Mouse (Mus musculus): ENCODE measurements at regions not wholly inside any gene's neighbourhood (a gene's known extent, or its start where the extent isn't known, plus 50 kb on each side); places are given as distances from the start of the nearest gene placed in this dataset.
A peak's percentile ranks its signal among the peaks of the same experiment; 100 is the strongest.

GRCm38 (mm10) chr4:71539200-71539599, 218.6 kb downstream of the Gm11232 start:
- H3K4me1 ChIP-seq (ENCODE audit: insufficient read depth): no peaks in the 10 kb centered on the region

GRCm38 (mm10) chr4:71537971-71538370, 219.8 kb downstream of the Gm11232 start:
- Histone ChIP-seq H3K27me3 (ENCODE audit: insufficient read depth, low read length) (no peaks in the 10 kb centered on the region), H3K9me3 (ENCODE audit: low read depth, low read length) (no peaks in the 10 kb centered on the region), H3K27ac (ENCODE audit: low read depth) (no peak overlapping the region), H3K4me2 (no peak overlapping the region), H3K4me3 (ENCODE audit: low read depth, low read length) (no peak overlapping the region), H3K4me1 (ENCODE audit: insufficient read depth) (no peaks in the 10 kb centered on the region), H3K9ac (no peak overlapping the region), H3K36me3 (ENCODE audit: insufficient read depth) (no peaks in the 10 kb centered on the region)
- no peak for TF ChIP-seq CTCF (IDR thresholded peaks at IDR 0.05; ENCODE audit: low read depth)
- 42% methylated on average over 2 of the region's 2 CpGs for WGBS
- ATAC-seq (ENCODE audit: insufficient read depth): no peak
- DNase-seq: no peak

More at GRCm38 (mm10) chr4:71539200-71539599, 218.6 kb downstream of the Gm11232 start:
- Histone ChIP-seq H3K9ac (no peak overlapping the region), H3K4me2 (no peak overlapping the region), H3K4me3 (ENCODE audit: low read depth, low read length) (no peak overlapping the region), H3K27ac (ENCODE audit: low read depth) (no peak overlapping the region), H3K36me3 (ENCODE audit: insufficient read depth) (no peaks in the 10 kb centered on the region), H3K27me3 (ENCODE audit: insufficient read depth, low read length) (no peaks in the 10 kb centered on the region), H3K9me3 (ENCODE audit: low read depth, low read length) (no peaks in the 10 kb centered on the region)
- no peak for TF ChIP-seq CTCF (IDR thresholded peaks at IDR 0.05; ENCODE audit: low read depth)
- ATAC-seq (ENCODE audit: insufficient read depth): no peak
- no peak for DNase-seq

GRCm38 (mm10) chr4:71524255-71524970, 233.4 kb downstream of the Gm11232 start:
- Histone ChIP-seq H3K9me3 (ENCODE audit: low read depth, low read length) (no peaks in the 10 kb centered on the region), H3K27ac (ENCODE audit: low read depth) (no peak overlapping the region), H3K9ac (no peak overlapping the region), H3K27me3 (ENCODE audit: insufficient read depth, low read length) (no peaks in the 10 kb centered on the region), H3K4me2 (no peak overlapping the region), H3K4me1 (ENCODE audit: insufficient read depth) (0 out of 2 replicates have a peak, but pooled peaks cover 4% of the 10 kb centered on the region), H3K36me3 (ENCODE audit: insufficient read depth) (no peaks in the 10 kb centered on the region), H3K4me3 (ENCODE audit: low read depth, low read length) (no peak overlapping the region)
- TF ChIP-seq CTCF (IDR thresholded peaks at IDR 0.05; ENCODE audit: low read depth): no peak
- peak; percentile 65 for DNase-seq
- peak; percentile 63 for ATAC-seq (ENCODE audit: insufficient read depth)
- WGBS: 28% methylated on average over 4 of the region's 4 CpGs

- TF ChIP-seq CTCF (IDR thresholded peaks at IDR 0.05; ENCODE audit: low read depth): no peak
- H3K9me3 ChIP-seq (ENCODE audit: low read depth, low read length): no peaks in the 10 kb centered on the region
- 0 out of 2 replicates have a peak, but pooled peaks cover 4% of the 10 kb centered on the region for H3K4me1 ChIP-seq (ENCODE audit: insufficient read depth)
- H3K27me3 ChIP-seq (ENCODE audit: insufficient read depth, low read length): no peaks in the 10 kb centered on the region
- DNase-seq (no peak), ATAC-seq (ENCODE audit: insufficient read depth) (no peak)
- H3K27ac ChIP-seq (ENCODE audit: low read depth): no peak overlapping the region
- H3K4me2 ChIP-seq: no peak overlapping the region
- no peak overlapping the region for H3K9ac ChIP-seq
- no peaks in the 10 kb centered on the region for H3K36me3 ChIP-seq (ENCODE audit: insufficient read depth)
- no peak overlapping the region for H3K4me3 ChIP-seq (ENCODE audit: low read depth, low read length)
Measured at GRCm38 (mm10) chr4:71520751-71521150, 237.0 kb downstream of the Gm11232 start.

- DNase-seq: no peak
- Histone ChIP-seq H3K4me2 (no peak overlapping the region), H3K36me3 (ENCODE audit: insufficient read depth) (no peaks in the 10 kb centered on the region), H3K4me1 (ENCODE audit: insufficient read depth) (no peaks in the 10 kb centered on the region), H3K4me3 (ENCODE audit: low read depth, low read length) (no peak overlapping the region), H3K27ac (ENCODE audit: low read depth) (no peak overlapping the region), H3K9ac (no peak overlapping the region), H3K27me3 (ENCODE audit: insufficient read depth, low read length) (no peaks in the 10 kb centered on the region), H3K9me3 (ENCODE audit: low read depth, low read length) (no peaks in the 10 kb centered on the region)
- no peak for ATAC-seq (ENCODE audit: insufficient read depth)
- WGBS: 63% methylated on average over 2 of the region's 2 CpGs
- no peak for TF ChIP-seq CTCF (IDR thresholded peaks at IDR 0.05; ENCODE audit: low read depth)
Measured at GRCm38 (mm10) chr4:71517921-71518404, 239.8 kb downstream of the Gm11232 start.

GRCm38 (mm10) chr4:71506911-71507310, 250.9 kb downstream of the Gm11232 start:
- DNase-seq: no peak
- Histone ChIP-seq H3K9me3 (ENCODE audit: low read depth, low read length) (no peaks in the 10 kb centered on the region), H3K9ac (no peak overlapping the region), H3K4me2 (no peak overlapping the region), H3K36me3 (ENCODE audit: insufficient read depth) (no peaks in the 10 kb centered on the region), H3K4me1 (ENCODE audit: insufficient read depth) (no peaks in the 10 kb centered on the region), H3K27ac (ENCODE audit: low read depth) (no peak overlapping the region), H3K4me3 (ENCODE audit: low read depth, low read length) (no peak overlapping the region), H3K27me3 (ENCODE audit: insufficient read depth, low read length) (no peaks in the 10 kb centered on the region)
- TF ChIP-seq CTCF (IDR thresholded peaks at IDR 0.05; ENCODE audit: low read depth): no peak
- no peak for ATAC-seq (ENCODE audit: insufficient read depth)

GRCm38 (mm10) chr4:71489788-71490187, 268.0 kb downstream of the Gm11232 start:
- no peaks in the 10 kb centered on the region for H3K4me1 ChIP-seq (ENCODE audit: insufficient read depth)
- DNase-seq (no peak), ATAC-seq (ENCODE audit: insufficient read depth) (no peak)
- WGBS: 80% methylated on average over 2 of the region's 2 CpGs
- TF ChIP-seq CTCF (IDR thresholded peaks at IDR 0.05; ENCODE audit: low read depth): no peak
- no peaks in the 10 kb centered on the region for H3K9me3 ChIP-seq (ENCODE audit: low read depth, low read length)
- no peaks in the 10 kb centered on the region for H3K27me3 ChIP-seq (ENCODE audit: insufficient read depth, low read length)
- no peak overlapping the region for H3K4me2 ChIP-seq
- no peak overlapping the region for H3K9ac ChIP-seq
- H3K4me3 ChIP-seq (ENCODE audit: low read depth, low read length): no peak overlapping the region
- no peak overlapping the region for H3K27ac ChIP-seq (ENCODE audit: low read depth)
- no peaks in the 10 kb centered on the region for H3K36me3 ChIP-seq (ENCODE audit: insufficient read depth)

All from lung, embryonic 14.5 days (tissue).